Mouse (Mus musculus): ENCODE data around the gene Jmjd7. TPM values are rescaled to one million over a fixed set of nuclear protein-coding genes. Genes with fewer than 3 reads are reported as not detected.

Gene Jmjd7
- total RNA-seq, 2 experiments from 2014 or later: 15.0 to 16.8 TPM

DNA sequence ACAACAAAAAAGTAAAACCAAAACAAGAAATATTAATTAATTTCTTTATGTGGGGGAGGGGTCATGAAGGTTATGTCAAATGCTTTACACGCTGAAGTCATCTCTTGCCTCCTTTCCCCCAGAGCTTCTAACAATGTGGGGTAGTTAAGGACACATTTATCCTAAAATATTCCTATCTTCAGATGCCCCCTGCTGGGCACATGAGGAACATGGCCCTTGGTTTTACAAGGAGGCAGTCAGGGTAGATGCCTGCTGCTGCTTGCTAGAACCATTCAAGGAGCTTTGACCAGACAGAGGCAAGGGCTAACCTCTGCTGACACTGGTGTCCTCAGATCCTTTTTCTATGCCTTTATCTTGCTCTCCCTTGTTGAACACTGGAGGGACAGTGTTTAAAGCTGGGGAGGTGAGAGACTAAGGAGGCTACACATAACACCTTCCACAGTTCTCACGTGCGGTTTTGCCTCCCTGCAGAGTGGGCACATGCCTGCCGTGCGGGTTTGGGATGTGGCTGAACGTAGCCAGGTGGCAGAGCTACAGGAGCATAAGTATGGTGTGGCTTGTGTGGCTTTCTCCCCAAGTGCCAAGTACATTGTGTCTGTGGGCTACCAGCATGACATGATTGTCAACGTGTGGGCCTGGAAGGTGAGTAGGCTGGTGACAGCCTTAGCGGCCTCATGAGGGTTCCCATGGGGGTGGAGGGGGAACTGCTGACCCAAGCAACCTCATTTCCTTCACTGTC, 15.7 kb upstream of the Jmjd7 start:
- no peak for DNase-seq (ENCODE audit: low spot score in 2 of 2)

DNA sequence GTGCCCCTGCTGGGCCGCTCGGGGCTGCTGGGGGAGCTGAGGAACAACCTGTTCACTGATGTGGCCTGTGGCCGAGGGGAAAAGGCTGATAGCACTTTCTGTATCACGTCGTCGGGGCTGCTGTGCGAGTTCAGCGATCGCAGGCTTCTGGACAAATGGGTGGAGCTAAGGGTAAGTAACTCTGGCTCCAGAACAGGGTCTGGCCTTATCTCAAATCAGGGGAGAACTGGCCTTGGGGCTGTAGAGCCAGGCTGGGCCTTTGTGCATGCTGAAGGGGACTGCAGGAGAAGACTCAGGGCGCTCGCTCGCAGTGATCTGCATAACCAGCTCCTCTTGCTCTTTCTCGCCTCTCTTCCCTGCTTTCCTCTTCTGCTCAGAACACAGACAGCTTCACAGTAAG, 14.4 kb upstream of the Jmjd7 start:
- no peak for DNase-seq (ENCODE audit: low spot score in 2 of 2)

DNA sequence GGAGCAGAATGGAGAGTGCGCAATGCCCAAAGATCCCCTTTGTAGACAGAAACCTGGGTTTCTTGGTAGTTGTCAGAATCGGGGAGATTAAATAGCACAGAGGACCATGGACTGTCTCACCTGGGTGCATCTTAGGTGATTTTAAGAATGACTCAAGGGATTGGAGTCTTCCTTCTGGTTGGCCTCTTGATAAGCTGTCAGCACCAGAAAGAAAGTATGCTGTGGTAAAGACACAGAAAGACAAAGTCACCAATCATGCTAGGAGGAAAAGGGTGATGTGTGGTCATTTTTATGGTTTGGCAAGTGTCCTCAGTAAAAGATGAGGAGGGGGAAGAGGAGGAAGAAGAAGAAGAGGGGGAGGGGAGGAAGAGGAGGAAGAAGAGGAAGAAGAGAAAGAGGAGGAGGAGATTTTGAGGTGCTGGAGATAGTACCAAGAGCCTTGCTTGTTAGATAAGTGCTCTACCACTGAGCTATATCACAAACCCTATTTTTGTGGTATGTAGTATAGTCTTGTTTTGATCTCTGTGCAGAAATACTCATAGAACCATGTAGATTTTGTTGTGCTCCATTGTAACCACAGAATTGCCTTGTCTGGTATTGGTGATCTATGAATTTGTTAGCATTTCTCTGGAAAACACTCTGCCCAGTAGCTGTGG, 13.3 kb upstream of the Jmjd7 start:
- DNase-seq (ENCODE audit: low spot score in 2 of 2): no peak

DNA sequence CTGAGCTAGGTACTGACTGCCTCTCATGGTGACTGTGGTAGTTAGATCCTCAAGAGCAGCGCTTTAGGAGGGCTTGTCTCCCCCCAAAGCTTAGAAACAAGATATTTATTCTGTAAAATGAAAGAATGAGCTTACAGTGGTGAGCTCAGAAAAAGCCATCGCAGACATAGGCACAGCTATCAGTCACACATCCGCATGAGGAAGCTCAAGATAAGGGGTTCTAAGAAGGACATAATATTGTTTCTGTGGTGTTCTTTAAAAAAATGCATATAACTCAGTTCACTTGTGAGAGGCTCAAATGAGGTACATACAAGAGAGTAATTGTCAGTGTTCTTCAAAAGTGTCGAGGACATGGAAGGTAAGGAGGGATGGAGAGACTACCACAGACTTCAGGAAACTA, 11.4 kb upstream of the Jmjd7 start:
- no peak for DNase-seq (ENCODE audit: low spot score in 2 of 2)

DNA sequence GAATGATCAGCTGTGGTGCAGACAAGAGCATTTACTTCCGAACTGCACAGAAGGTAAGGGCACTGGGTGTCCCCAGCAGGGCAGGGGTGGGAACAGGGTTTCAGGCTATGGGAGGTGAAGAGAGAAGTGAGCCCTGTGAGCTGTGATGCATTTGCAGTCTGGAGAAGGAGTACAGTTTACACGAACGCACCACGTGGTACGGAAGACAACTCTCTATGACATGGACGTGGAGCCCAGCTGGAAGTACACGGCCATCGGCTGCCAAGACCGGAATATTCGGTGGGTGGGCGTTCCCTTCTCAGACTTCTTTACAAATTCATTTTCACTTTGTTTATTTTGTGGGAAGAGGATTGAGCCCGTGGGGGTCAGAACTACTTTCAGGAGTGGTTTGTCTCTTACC, 9.7 kb upstream of the Jmjd7 start:
- DNase-seq (ENCODE audit: low spot score in 2 of 2): no peak

DNA sequence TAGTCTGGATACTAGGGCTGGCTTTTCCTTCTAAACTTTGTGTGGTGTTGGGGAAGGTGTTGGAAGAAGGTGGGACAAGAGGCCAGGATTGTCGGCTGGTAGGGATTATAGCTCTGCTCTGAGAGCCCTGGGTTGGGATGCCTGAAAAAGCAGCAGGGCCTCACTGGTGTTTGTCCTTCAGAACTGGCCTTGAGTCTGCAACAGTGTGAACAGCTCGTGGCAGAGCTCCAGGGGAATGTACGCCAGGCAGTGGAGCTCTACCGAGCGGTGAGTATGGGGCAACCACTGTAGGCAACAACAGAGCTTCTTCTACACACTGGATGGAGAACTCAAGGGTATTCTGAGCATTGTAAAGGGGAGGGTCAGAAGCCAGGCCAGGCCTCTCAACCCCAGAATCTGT, 2.9 kb upstream of the Jmjd7 start:
- DNase-seq (ENCODE audit: low spot score in 2 of 2): peak in 1 of 2 experiments; percentile 50

DNA sequence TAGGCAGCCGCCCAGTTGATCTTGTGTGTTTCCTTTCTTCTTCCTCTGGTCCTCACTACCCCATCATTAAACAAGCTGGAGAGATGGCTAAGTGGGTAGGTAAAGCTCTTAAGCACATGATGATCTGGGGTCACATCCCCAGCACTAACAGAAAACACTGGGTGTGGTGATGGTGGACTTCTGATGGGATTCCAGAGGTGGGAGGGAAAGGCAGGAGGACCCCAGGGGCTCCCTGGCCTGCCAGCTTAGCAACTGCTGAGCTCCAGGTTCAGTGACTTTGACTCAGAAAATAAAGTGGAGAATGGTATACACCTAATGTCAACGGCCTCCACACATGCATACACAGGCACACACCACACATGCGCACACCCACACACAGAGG, 658 bp downstream of the Jmjd7 start:
- no peak for DNase-seq (ENCODE audit: low spot score in 2 of 2)

DNA sequence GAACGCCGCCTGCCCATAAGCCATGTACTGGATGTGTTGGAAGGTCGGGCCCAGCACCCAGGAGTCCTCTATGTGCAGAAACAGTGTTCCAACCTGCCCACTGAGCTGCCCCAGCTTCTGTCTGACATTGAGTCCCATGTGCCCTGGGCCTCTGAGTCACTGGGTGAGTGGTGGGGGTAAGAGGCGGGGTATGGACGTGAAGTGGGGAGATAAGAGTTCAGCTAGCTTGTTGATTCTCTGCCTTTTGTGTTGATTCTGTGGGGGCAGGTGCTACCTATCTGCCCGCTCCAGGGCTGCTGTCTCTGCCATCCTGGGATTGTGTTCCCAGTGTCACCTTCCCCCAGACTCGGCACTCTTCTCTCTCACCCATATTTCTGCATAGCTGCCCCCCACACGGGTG, 3.1 kb downstream of the Jmjd7 start:
- no peak for DNase-seq (ENCODE audit: low spot score in 2 of 2)

DNA sequence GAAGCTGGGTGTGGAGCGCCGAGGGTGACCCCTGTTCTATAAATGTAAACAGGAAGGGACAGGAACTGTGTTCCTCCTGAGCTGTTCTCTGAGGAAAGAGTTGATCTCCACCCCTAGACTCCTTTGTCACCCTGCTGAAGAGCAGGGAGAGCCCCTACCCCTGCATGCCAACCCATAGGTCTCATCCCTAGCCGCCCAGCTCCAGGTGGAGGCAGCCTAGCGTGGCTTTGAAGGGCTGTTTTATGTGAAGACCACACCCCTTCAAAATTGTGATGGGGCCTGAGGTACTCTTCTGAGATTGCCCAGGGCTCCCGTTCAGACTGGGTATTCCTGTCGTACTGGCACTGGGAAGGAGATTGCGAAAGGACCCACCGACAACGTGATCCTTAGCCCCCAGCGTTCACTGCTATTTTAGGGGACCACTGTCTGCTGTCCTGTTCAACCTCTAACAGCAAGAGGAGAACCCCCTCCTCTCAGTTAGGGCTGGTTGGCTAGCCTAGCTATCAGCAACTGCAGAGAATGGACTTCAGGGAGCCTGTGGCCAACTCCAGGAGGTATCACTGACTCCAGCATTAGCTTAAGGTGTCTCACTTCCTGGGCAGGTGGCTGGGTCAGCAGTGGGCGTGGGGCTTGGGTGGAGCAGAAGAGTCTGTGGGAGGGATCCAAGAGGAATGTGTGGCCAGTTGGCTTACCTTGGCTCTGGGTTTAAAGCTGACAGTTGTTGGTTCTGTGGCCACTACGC, 5.6 kb downstream of the Jmjd7 start, which contains the start of gene Pla2g4b:
Pla2g4b (plus strand) TSS at position 692 of the 742 bp plus-strand sequence.
- DNase-seq (ENCODE audit: low spot score in 2 of 2): no peak

DNA sequence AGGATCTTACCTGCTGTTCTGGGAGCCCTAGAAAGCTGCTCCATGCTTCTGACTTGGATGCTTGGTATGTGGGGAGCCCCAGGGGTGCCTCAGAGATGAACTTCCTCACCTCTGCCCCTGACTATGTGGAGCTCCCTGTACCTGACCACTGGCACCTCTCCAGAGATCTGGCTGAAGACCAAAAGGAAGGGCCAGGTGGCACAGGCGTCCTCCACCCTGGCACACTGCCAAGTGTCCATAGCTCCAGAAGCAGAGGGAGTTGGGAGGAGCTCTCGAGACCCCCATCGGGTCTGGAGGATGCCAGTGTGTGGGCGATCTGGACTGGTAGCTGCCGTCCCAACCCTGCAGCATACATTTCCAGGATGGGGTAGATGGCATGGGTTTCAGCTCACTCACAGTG, 6.4 kb downstream of the Jmjd7 start:
- no peak for DNase-seq (ENCODE audit: low spot score in 2 of 2)

DNA sequence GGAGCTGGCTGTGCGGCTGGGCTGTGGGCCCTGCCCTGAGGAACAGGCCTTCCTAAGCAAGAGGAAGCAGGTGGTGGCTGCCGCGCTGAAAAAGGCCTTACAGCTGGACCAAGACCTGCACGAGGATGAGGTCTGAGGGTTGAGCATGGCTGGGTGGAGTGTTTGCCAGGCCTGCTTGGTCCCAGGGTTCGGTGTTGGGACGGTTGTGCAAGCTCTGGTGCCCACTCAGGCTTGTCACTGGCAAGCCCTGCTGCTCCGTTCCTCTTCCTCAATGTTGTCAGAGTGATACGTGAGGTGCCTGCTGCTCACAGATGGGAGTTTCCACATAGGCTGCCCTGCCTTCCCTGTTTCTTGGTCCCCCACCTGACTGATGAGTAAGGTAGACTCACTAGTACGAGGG, 10.5 kb downstream of the Jmjd7 start:
- no peak for DNase-seq (ENCODE audit: low spot score in 2 of 2)

DNA sequence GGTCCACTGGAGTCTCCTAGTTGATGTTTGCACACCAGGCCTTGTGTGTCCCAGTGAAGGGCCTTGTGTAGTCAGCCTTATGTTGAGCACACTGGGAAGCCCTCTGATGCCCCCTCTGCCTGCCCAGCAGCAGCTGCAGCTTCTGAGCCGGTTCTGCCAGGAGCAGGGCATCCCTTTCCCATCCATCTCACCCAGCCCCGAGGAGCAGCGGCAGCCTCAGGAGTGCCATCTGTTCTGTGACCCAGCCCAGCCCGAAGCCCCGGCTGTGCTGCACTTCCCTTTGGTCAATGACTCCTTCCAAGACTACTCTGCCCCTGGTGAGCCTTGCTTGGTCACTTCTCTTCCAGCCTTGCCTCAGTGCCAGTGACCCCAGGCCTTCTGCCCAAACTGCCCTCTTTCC, 13.7 kb downstream of the Jmjd7 start:
- no peak for DNase-seq (ENCODE audit: low spot score in 2 of 2)

DNA sequence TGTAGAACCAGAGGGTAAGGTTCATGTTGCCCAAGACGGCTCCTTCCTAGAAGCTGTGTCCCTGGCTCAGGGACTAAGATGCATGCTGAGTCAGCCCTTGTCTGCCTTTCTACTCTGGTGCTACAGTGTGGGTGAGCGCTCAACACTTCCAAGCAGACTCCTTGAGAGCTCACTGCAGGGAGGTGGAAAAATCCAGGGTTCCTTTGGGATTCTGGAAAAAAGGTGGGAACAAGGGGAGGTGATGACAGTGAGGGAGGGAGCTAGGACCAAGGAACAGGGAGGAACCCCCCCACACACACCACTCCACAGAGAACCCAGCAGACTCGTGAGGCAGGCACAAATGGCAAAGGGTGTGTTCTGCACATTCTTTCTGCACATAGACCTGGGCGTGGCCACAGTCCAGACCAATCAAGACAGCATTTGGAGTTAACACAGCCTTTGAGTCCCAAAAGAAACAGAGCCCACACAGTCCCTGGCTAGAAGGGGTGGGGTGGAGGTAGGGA, 16.9 kb downstream of the Jmjd7 start:
- DNase-seq (ENCODE audit: low spot score in 2 of 2): no peak

DNA sequence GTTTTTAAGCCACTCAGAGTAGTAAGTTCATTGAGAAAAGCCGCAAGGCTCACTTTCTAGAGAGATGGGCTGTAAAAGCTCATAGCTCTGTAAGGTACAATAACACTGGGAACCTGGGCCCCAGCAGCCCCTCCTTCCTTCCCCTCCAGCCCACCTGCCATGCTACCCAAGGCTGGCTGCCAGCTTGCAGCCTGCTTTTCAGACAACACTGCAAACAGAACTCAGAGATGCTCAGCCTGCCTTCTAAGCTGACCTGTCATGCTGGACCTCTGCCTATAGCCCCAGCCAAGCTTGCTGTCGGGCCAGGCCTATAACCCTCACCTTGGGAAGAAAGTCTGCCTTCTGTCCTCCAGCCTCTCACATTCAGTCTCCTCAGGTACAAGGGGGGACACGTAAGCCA, 17.4 kb downstream of the Jmjd7 start:
- no peak for DNase-seq (ENCODE audit: low spot score in 2 of 2)

DNA sequence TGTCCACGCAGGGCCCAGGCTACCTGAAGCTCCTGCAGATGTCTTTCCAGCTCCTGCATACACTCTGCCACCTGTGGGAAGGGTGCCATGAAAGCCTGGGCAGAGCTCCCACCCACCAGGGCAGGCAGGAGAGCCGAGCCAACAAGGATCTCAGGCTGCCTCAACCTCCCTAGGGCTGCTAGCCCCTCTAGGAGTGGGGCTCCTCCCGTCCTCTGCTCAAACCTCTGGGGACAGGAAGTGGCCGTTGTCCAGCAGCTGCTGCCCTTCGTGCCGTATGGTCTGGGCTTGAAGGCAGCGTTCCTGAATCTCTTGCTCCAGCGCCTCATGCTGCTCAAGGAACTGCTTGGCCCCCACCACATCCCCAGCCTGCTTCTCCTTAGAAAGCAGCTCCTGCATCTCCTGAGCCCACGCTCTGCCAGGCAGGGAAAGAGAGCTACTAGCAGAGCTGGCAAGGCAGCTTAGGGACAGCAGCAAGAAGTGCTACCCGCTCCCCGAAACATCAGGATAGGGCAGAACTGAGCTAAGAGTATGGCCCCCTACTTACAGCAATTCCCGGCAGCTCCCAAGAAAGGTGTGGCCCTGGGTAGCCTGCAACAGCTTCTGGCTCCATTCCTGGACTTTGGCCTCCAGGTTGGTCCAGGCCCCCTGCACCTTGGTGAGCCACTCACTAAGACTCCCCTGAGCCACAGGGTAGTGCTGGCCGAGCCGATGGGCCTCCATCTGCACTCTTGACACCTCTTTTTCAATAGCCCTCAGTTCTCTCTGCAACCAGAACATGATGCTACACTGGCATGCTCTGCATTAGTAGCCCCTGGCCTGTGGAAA, 19.4 kb downstream of the Jmjd7 start:
- no peak for DNase-seq (ENCODE audit: low spot score in 2 of 2)

DNA sequence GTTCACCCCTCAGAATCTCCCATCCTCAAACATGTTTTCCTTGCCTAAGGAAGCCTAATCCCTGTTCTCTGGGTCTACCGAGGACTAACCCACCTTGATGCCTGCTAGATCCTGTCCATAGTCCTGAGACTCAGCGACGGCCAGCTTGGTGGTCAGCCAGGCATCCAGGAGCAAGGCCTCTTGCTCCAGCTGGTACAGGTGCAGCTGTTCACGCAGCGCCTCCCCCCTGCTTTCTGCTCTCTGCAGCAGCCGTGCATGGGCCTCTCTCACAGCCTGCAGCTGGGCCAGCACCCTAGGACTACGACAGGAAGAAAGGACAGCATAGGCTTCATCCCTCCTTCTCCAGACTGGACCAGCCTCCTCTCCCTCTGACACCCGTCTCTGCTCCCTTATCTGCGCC, 20.9 kb downstream of the Jmjd7 start:
- DNase-seq (ENCODE audit: low spot score in 2 of 2): no peak

DNA sequence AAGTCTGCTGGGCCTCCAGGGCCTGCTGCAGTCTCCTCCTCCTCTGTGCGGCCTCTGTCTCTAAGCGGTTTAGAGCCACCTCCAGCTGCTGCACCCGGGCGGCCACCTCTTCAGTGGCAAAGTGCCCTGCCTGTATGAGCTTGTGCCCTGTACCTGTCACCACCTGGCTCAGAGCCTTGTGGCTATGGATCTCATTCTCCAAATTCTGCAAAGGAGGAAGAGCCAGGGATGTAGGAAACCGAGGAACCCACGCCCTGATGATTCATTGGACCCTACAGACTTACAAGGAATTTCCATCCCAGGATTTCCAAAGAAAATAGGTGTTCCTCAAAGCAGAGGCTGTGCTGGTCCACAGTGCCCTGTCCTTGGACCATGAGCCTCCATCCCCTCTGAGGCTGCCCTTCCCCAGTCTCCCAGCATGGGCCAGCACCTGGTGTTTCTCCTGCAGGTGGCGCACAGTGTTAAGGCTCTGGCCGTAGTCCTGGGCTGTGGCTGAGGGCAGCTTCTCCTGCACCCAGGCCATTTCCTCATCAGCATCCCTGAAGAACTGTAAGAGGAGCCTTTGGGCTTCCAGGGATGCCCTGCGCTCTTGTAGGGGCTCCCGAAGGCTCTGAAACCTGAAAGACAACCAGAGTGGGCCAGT, 22.5 kb downstream of the Jmjd7 start:
- DNase-seq (ENCODE audit: low spot score in 2 of 2): no peak

DNA sequence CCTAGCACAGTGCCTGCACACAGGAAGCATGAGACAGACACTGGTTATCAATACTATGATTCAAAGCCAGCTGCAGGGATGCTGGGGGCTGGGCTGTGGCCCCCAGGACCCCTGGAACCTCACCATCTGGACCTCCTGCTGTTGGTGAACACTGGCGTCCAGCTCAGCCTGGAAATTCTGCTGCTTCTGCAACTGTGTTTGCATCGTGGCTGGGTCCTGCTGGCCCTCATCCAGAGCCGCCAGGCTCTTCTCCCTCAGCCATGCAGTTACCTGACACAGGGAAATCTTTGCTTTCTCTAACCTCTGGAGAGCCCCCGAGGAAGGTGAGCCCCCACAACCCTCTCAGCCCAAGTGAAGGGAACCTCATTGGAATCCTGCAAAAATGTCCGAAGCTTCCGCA, 24.1 kb downstream of the Jmjd7 start:
- DNase-seq (ENCODE audit: low spot score in 2 of 2): no peak

DNA sequence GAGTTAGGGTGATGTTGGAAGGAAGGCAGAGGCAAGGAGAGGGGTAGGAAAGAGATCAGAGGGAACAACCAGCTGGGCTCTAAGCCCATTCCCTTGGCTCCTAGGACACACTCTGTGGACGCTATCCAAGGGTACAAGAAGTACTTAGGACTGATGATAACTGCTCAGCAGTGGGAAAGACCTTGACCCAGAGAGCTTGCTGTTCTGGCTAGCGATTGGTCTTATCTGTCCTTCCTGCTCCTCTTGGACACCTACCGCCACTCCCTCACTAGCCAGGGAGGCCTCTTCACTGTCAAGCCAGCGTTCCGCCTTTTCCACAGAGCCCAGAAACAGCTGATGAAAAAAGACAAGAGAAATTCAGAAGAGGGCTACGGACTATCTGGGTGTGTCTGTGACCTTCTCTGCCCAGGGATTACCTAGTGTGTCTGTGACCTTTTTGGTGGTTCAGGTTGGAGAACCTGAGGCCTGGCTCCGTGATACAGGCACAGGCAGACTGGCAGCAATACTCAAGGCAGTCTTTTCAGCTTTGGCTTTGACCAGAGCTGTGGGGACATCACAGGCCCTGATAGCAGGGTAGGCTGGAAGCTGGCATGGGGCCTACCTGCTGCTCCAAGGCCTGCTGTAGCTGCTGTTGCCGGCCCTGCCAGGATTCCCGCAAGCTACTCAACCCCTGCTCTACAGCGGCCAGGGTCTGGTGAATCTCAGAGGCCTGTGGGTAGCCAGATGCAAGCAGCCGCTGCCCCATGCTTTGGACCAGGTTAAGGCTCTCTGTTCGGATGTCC, 27.7 kb downstream of the Jmjd7 start:
- no peak for DNase-seq (ENCODE audit: low spot score in 2 of 2)

DNA sequence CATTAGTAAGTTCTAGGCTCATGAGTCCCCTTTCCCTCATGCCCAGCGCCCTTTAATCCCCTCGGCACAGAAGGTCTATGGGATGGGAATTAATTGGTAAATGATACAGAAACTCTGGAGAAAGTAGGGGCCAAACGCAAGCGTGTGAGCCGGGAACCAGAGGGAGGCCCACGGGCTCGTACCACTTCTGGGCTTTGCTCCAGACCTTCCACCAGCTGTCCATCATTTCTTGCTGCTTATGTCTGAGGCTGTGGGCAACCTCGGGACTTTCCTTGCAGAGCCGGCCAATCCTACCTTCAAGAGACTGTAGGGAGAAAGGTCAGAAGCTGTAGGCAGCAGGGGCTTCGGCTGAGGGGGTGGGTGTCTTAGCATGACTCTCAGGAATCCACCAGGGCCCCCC, 28.6 kb downstream of the Jmjd7 start:
- DNase-seq (ENCODE audit: low spot score in 2 of 2): no peak
